Mouse (Mus musculus) forebrain, embryonic 14.5 days (tissue): ENCODE results near the gene D630003M21Rik. TPM values are rescaled to one million over a fixed set of nuclear protein-coding genes. Genes with fewer than 3 reads are reported as not detected.

Source experiments
- ATAC-seq: fragments of 200-750 bp; cut with Nextera tagmentation; 2 replicates; pipeline ENCODE4 v1.8.0; 2017; ENCODE audit warnings: mild to moderate bottlenecking, moderate library complexity
- DNase-seq: peaks from one replicate; pipeline ENCODE4 v3.0.0-alpha.2; 2015; ENCODE audit warnings: low spot score
- H3K27ac ChIP-seq: fragments of 300-500 bp; sonication (generic); 2 replicates; pipeline ENCODE4 v1.5.1; 2014; ENCODE audit warnings: low read depth, mild to moderate bottlenecking, control low read depth, low read length, moderate library complexity
- H3K27me3 ChIP-seq: fragments of 300-500 bp; sonication (generic); replicated peaks from 2 replicates; pipeline ENCODE4 v1.6.1; 2014; ENCODE audit warnings: low read length, control low read depth, mixed read lengths; ENCODE audit not compliant: control insufficient read depth, insufficient read depth
- H3K36me3 ChIP-seq: fragments of 300-500 bp; sonication (generic); 2 replicates; pipeline ENCODE4 v1.6.1; 2014; ENCODE audit warnings: low read length, control low read depth; ENCODE audit not compliant: control insufficient read depth, insufficient read depth
- H3K4me1 ChIP-seq: fragments of 300-500 bp; sonication (generic); 2 replicates; pipeline ENCODE4 v1.6.1; 2014; ENCODE audit warnings: antibody characterized with exemption, low read length, control low read depth; ENCODE audit not compliant: control insufficient read depth, insufficient read depth
- H3K4me2 ChIP-seq: fragments of 300-500 bp; sonication (generic); 2 replicates; pipeline ENCODE4 v1.6.1; 2014; ENCODE audit warnings: mild to moderate bottlenecking, control low read depth, low read length
- H3K4me3 ChIP-seq: fragments of 300-500 bp; sonication (generic); 2 replicates; pipeline ENCODE4 v1.5.1; 2014; ENCODE audit warnings: low read depth, low read length, control low read depth
- H3K9ac ChIP-seq: fragments of 300-500 bp; sonication (generic); 2 replicates; pipeline ENCODE4 v1.6.1; 2014; ENCODE audit warnings: mild to moderate bottlenecking, low read length, control low read depth, moderate library complexity
- H3K9me3 ChIP-seq: fragments of 300-500 bp; sonication (generic); replicated peaks from 2 replicates; pipeline ENCODE4 v1.6.1; 2016; ENCODE audit warnings: low read length, control low read depth, mixed read lengths; ENCODE audit not compliant: control insufficient read depth
- WGBS: fragments of 180-500 bp; shearing (Covaris S2); extraction: QIAGEN DNeasy Blood & Tissue Kit; methylation state at CpG from one replicate; pipeline ENCODE4 v1.1.7; 2014; 5-methylcytosine and 5-hydroxymethylcytosine counted together
- polyA plus RNA-seq: library from polyadenylated mRNA; unstranded; fragments of >200 nt; fragmentation: Nextera tagmentation; extraction: Ambion mirVana; gene quantifications from 2 replicates; pipeline ENCODE4 v1.2.1, GENCODE M21; 2014

Gene D630003M21Rik
- polyA plus RNA-seq, 1 experiment from 2014 or later = 1.5 TPM

GRCm38 (mm10) chr2:158151077-158151476, 77.9 kb downstream of the D630003M21Rik start:
- Histone ChIP-seq H3K4me1 (peaks cover 6% of the 10 kb centered on the region; the same call in 1 of the 2 replicates), H3K27ac (no peak overlapping the region), H3K27me3 (no peaks in the 10 kb centered on the region), H3K4me2 (no peak overlapping the region), H3K4me3 (no peak overlapping the region), H3K9me3 (0 out of 2 replicates have a peak, but pooled peaks cover 5% of the 10 kb centered on the region), H3K36me3 (no peaks in the 10 kb centered on the region), H3K9ac (no peak overlapping the region)
- 98% methylated on average over 3 of the region's 3 CpGs for WGBS
- ATAC-seq (no peak), DNase-seq (no peak)

GRCm38 (mm10) chr2:158146971-158147370, 82.1 kb downstream of the D630003M21Rik start:
- DNase-seq (no peak), ATAC-seq (no peak)
- 94% methylated on average over 8 of the region's 8 CpGs for WGBS
- Histone ChIP-seq H3K9me3 (0 out of 2 replicates have a peak, but pooled peaks cover 5% of the 10 kb centered on the region), H3K9ac (no peak overlapping the region), H3K4me3 (no peak overlapping the region), H3K36me3 (no peaks in the 10 kb centered on the region), H3K27ac (no peak overlapping the region), H3K4me2 (no peak overlapping the region), H3K27me3 (no peaks in the 10 kb centered on the region), H3K4me1 (no peaks in the 10 kb centered on the region)

GRCm38 (mm10) chr2:158146223-158146622, 82.8 kb downstream of the D630003M21Rik start, which contains the start of gene Tgm2:
Tgm2 (minus strand) TSS chr2:158146436.
- Histone ChIP-seq H3K27ac (no peak within 1 kb of the TSS), H3K27me3 (no peaks in the 10 kb centered on the region), H3K4me1 (no peaks in the 10 kb centered on the region), H3K4me3 (peak within 1 kb of the TSS; percentile 22; the same call in 1 of the 2 replicates), H3K4me2 (peak within 1 kb of the TSS; percentile 50), H3K9ac (0 out of 2 replicates have a peak within 1 kb of the TSS, but pooled peaks have one; percentile 29), H3K9me3 (0 out of 2 replicates have a peak, but pooled peaks cover 4% of the 10 kb centered on the region), H3K36me3 (no peaks in the 10 kb centered on the region)
- ATAC-seq (peak; percentile 72), DNase-seq (peak; percentile 65)
- under 1% methylated on average over 33 of the region's 33 CpGs for WGBS

- H3K4me3 ChIP-seq = no peak overlapping the region; the same call in 1 of the 2 replicates
- peak overlapping the region; percentile 50 for H3K4me2 ChIP-seq
These were observed 83.4 kb downstream of the D630003M21Rik start for GRCm38 (mm10) chr2:158145528-158146065.

GRCm38 (mm10) chr2:158144750-158145527, 84.1 kb downstream of the D630003M21Rik start:
- Histone ChIP-seq H3K27me3 (no peaks in the 10 kb centered on the region), H3K27ac (no peak overlapping the region), H3K36me3 (no peaks in the 10 kb centered on the region), H3K9me3 (no peaks in the 10 kb centered on the region), H3K4me1 (no peaks in the 10 kb centered on the region), H3K4me2 (no peak overlapping the region), H3K9ac (no peak overlapping the region), H3K4me3 (no peak overlapping the region)
- no peak for ATAC-seq
- no peak for DNase-seq
- WGBS = 88% methylated on average over 6 of the region's 6 CpGs

More at GRCm38 (mm10) chr2:158145528-158146065, 83.4 kb downstream of the D630003M21Rik start:
- Histone ChIP-seq H3K27me3 (no peaks in the 10 kb centered on the region), H3K27ac (no peak overlapping the region), H3K4me1 (no peaks in the 10 kb centered on the region), H3K36me3 (no peaks in the 10 kb centered on the region), H3K9ac (no peak overlapping the region), H3K9me3 (no peaks in the 10 kb centered on the region)
- 66% methylated on average over 5 of the region's 5 CpGs for WGBS
- ATAC-seq = no peak
- DNase-seq = no peak

GRCm38 (mm10) chr2:158144263-158144662, 84.8 kb downstream of the D630003M21Rik start:
- Histone ChIP-seq H3K9ac (no peak overlapping the region), H3K4me1 (peaks cover 3% of the 10 kb centered on the region; the same call in 1 of the 2 replicates), H3K9me3 (no peaks in the 10 kb centered on the region), H3K27ac (no peak overlapping the region), H3K4me3 (no peak overlapping the region), H3K27me3 (no peaks in the 10 kb centered on the region), H3K36me3 (no peaks in the 10 kb centered on the region), H3K4me2 (no peak overlapping the region)
- ATAC-seq (no peak), DNase-seq (no peak)
- WGBS = 45% methylated on average over 8 of the region's 8 CpGs

GRCm38 (mm10) chr2:158143816-158144215, 85.2 kb downstream of the D630003M21Rik start:
- no peaks in the 10 kb centered on the region for H3K9me3 ChIP-seq
- H3K4me1 ChIP-seq = peaks cover 4% of the 10 kb centered on the region; the same call in 1 of the 2 replicates
- ATAC-seq = no peak
- no peak overlapping the region for H3K4me3 ChIP-seq
- no peak overlapping the region for H3K27ac ChIP-seq
- H3K27me3 ChIP-seq = no peaks in the 10 kb centered on the region
- H3K36me3 ChIP-seq = no peaks in the 10 kb centered on the region
- 62% methylated on average over 3 of the region's 3 CpGs for WGBS
- H3K4me2 ChIP-seq = no peak overlapping the region
- no peak overlapping the region for H3K9ac ChIP-seq
- no peak for DNase-seq

GRCm38 (mm10) chr2:158142981-158143380, 86.0 kb downstream of the D630003M21Rik start:
- H3K4me2 ChIP-seq = no peak overlapping the region
- DNase-seq (no peak), ATAC-seq (no peak)
- no peak overlapping the region for H3K4me3 ChIP-seq
- H3K27me3 ChIP-seq = no peaks in the 10 kb centered on the region
- H3K27ac ChIP-seq = no peak overlapping the region
- H3K9ac ChIP-seq = no peak overlapping the region
- 87% methylated on average over 18 of the region's 18 CpGs for WGBS
- no peaks in the 10 kb centered on the region for H3K9me3 ChIP-seq
- H3K36me3 ChIP-seq = no peaks in the 10 kb centered on the region
- peaks cover 4% of the 10 kb centered on the region; the same call in 1 of the 2 replicates for H3K4me1 ChIP-seq
